Mouse (Mus musculus) c-Kit-negative CD71-positive TER-119-positive erythroid progenitor cells, embryonic 14.5 days (primary cell): ENCODE data around the gene Mad2l2.

ENCODE experiments used
- DNase-seq: peaks from one replicate; pipeline ENCODE4 v3.0.0-alpha.2; 2013; ENCODE audit warnings: low read depth, low spot score

Mad2l2 gene

DNA sequence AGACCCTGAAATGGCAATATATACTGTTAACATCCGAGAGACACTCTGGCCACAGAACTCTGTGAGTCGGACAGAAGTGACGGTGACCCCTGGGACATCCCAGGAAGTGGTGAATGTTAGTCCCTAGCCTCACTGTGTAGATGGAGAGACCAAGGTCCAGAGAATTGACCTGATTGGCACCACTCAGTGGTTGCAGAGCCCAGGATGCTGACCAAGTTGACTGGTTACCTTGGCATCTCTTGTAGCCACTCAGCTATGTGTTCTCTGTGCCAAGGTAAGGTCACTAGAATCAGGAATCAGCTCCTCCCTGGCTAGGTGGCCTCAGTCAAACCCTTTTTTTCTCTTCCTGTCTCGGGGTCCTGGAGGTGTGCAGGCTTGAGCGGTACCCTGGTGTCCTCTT is 13.5 kb downstream of the Mad2l2 start:
- no peak for DNase-seq

GRCm38 (mm10) chr4:148147714-148148113 is 17.5 kb downstream of the Mad2l2 start:
- no peak for DNase-seq

DNA sequence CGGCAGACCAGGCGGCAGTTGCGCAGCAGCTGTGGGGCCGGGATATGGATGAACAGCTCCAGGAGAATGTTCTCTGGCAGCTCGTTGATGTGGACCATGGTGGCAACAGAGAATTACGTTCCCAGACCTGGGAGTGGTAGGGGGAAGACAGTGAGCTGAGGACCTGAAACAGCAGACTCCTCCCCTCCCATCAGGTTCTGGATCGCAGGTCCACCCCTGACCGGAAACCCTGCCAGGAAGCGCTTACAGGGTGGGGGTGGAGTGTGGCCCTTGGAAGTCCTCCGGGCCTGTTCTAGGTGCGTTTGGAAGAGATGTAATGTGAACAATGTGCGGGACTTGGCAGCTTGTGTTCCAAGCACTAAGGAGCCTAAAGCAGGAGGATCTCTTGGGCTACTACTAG is 19.4 kb downstream of the Mad2l2 start:
- DNase-seq: no peak

DNA sequence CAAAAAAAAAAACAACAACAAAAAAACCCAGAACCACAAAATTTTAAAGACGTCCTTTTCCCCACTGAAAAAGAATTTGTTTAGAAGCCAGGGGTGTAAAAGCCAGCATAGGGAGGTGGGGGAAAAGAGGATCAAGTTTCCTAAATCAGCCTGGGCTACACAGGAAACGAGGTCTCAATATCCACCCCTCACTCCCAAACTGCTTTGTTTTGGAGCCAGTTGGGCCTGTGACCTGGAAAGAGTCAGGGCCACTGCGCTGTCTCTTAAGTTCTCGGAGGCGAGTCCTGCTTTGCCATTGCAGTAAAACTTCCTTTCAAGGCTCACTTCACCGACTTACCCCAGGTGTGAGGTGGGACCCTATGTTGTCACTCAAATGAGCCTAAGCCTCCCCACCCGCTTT is 20.1 kb downstream of the Mad2l2 start:
- no peak for DNase-seq

GRCm38 (mm10) chr4:148150953-148151266 is 20.7 kb downstream of the Mad2l2 start:
- DNase-seq: no peak

GRCm38 (mm10) chr4:148151267-148152168 is 21.3 kb downstream of the Mad2l2 start, which contains the start of gene Fbxo6:
TSS of gene Fbxo6 (minus strand) at chr4:148152140.
- peak; percentile 44 for DNase-seq

DNA sequence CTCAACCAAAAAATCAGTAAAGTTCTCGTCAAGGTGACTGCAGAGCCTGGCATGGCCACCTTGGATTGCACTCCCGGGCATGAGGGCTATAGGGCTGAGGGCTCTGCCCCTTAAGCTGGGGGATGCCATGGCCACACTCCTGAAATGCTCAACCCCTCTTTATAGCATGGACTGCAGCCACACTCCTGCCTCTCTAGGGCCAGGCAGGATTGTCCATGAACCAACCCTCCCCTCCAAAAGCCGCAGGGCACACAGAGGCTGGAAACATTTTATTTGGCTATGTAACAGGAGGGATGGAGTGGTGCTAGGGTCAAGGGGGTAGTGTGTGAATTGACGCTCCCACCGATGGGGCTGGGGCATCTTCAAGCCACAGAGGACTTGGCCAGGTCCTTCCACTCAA is 22.4 kb downstream of the Mad2l2 start:
- no peak for DNase-seq

DNA sequence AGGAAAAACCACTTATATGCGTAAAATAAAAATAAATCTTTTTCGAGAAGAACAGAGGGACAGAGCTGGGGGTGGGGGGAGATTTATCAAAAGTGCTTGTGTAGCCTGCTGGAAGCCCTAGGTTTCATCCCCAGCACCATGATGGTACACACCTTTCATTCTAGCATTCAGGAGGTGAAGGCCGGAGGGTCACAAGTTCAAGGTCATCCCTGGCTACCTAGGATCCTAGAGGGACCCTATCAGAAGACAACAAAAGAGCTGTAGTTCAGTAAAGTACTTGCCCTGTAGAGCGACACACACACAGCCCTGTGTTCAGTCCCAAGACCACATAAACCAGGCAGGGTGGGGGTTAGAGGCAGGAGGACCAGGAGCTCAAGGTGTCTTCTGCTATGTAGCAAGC is 23.8 kb downstream of the Mad2l2 start:
- no peak for DNase-seq

- no peak for DNase-seq
Observed at GRCm38 (mm10) chr4:148154982-148155381, 24.8 kb downstream of the Mad2l2 start.

- no peak for DNase-seq
Observed at GRCm38 (mm10) chr4:148158436-148159348, 28.5 kb downstream of the Mad2l2 start.

DNA sequence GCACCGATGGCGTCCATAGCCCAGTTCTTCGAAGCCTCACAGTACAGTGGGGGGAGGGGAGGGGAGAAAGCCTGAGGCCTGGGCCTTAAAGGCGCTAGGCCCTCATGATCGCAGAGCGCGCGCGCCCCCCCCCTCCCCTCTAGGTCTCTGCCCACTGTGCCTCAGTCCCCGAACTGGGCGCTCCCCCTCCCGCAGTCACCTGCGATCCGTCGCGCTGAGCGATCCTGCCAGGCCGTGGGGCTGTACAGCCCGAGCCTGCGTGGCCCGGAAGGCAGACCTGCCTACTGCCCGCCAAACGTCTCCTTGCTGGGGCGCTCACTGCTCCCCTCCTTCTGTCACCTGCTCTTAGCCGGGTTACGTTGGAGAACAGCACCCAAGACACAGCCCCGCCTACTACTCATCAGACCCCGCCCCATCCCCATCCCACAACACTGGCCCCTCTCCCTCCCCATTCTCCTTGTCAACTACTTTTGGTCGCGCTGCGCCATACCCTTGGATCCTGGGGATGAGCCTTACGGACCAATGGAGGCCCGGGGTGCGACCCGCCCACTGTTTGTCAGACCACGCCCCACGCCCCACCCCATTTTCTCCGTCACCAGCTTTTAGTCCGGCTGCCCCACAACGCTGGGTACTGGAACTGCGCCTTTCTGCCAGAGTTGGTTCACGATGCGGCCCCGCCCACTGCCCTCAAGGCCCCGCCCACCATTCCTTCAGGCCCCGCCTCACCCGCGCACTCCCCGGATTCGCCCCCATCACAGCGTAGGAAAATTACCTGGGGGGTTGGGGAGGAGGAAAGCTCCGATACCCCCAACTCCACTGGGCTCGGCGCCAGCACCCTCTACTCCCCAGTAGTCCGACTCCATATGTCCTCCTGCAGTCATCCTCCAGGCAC is 29.6 kb downstream of the Mad2l2 start:
- DNase-seq: peak; percentile 45

DNA sequence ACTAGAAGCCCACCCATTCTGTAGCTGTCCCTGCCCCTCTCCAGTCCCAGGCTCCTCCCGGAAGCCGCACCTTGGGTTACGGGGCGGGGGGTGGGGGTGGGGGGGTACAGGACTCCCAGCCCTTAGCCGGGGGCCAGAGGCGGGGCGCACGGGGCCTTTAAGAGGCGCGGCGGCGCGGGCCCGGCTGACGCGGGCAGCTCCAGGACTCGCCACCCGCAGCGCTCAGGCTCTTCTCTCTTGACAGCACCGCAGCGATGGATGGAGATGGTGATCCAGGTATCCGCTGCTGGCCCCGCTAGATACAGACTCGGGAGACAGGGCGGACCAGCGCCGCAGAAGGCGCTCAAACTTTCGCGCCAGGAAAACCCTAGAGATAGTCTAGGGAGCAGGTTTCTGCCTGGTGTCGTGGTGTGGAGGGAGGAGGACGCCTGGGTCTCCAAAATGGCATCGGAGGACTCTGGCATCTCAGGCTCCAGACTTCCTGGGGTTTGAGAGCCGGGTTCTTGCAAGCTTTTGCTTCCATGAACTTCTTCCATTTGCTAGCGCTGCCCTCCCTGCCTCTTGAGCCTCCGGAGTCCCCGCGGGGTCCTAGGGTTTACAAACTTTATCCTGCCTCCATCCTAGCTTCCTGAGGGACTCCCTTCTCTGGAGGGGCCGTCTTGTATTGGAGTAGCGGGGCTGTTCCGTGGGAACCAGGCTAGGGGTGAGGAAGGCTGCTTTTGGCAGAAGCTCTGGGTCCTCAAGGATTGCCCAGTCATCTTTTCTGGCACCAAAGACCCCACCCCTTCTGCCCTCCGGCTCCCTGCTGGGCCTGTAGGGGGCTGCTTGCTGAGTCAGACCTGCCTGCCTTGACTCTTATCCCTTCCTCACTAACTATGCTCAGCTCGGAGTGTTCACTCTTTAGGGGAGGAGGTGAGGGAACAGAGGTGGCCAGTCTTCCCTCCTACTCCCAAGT is 30.5 kb downstream of the Mad2l2 start, which contains the start of the genes Fbxo44 and Fbxo2:
Gene Fbxo44, minus strand, starts transcription at position 47 of the 955 bp plus-strand sequence.
Gene Fbxo2, plus strand, starts transcription at position 186 of the 955 bp plus-strand sequence.
- no peak for DNase-seq

GRCm38 (mm10) chr4:148164002-148164439 is 33.8 kb downstream of the Mad2l2 start:
- DNase-seq: no peak

DNA sequence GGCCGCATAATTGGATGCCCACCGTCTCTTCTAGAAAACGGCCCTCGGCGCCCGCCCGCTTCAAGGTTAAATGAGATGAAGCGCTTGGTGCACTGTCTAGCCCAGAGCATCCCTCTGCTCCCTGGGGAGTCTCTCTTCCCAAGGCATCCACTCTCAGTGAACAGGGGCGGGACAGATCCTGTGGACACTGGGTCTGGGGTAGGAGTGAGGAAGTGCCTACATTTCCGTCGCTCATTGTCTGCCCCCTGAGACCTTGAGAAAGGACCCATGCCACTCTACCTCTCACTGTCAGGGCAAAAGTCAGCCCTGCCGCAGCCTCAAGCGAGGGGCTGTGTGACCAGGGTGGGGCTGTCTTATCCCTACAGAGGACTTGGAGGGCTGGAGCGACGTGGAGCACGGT is 34.3 kb downstream of the Mad2l2 start:
- DNase-seq: no peak

GRCm38 (mm10) chr4:148165551-148165950 is 35.4 kb downstream of the Mad2l2 start:
- no peak for DNase-seq

DNA sequence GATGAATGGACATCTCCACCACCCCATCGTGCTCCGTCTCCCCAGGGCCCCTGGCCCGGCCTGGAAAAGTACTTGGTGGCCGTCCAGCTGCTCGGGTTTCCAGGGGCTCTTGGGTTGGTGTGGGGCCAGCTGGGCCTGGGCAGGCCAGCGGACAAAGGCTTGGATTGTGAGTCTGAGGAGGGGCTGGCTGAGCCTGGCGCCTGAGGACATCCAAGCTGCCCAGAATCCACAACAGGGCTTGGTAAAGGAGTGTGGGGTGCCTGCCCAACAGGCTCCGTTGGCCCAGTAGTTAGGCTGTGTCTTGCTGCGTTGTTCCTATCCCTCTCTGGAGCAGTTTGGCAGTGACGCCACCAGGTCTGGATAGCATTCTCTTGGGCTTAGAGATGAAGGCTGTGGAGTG is 36.2 kb downstream of the Mad2l2 start:
- no peak for DNase-seq

- DNase-seq: no peak
Observed at GRCm38 (mm10) chr4:148166986-148167385, 36.8 kb downstream of the Mad2l2 start.

GRCm38 (mm10) chr4:148168287-148168686 is 38.1 kb downstream of the Mad2l2 start:
- no peak for DNase-seq

- DNase-seq: no peak
Observed at GRCm38 (mm10) chr4:148169586-148169985, 39.4 kb downstream of the Mad2l2 start.

DNA sequence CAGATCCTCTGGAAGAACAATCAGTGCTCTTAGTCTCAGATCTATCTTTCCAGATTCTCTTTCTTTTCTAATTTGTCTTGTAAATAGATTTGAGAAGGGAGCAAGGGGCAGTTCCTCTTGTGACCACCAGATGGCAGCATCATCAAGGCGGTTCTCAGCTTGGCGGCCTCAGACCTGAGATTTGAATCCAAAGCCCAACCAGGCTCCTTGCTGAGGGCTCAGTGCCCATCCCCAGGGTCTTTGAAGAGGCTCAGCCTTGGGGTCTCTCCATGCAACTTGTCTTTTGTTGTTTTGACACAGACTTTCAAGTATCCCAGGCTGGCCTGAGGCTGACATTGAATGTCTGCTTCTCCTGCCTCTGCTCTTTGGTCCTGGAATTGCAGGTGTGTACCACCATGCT is 40.7 kb downstream of the Mad2l2 start:
- peak; percentile 49 for DNase-seq
